Mouse (Mus musculus) inflammation-experienced regulatory T-cells (primary cell): ENCODE results near the gene Vmn1r30. TPM values are rescaled to one million over a fixed set of nuclear protein-coding genes. Genes with fewer than 3 reads are reported as not detected.

ENCODE experiments used
- polyA plus RNA-seq, 2 experiments: library from polyadenylated mRNA; unstranded; fragments of 100-300 nt; shearing (Covaris generic); gene quantifications; one replicate each; pipeline ENCODE4 v1.2.1; 2017

The Vmn1r30 gene
- polyA plus RNA-seq: not detected

GRCm38 (mm10) chr6:58443285-58443684 lies at the start of gene Vmn1r30:
Gene Vmn1r30 (minus strand): TSS chr6:58443385.

GRCm38 (mm10) chr6:58475230-58475629 lies 32.0 kb upstream of the Vmn1r30 start, which contains the start of gene Vmn1r31:
Gene Vmn1r31 (minus strand): TSS chr6:58475330.

Other genes starting within 250 kb of the Vmn1r30 start
- not detected for gene Vmn1r27, start 224.6 kb downstream of the Vmn1r30 start, polyA plus RNA-seq
- under 1 TPM; 0.05 to 0.12 TPM for gene Vmn1r28, start 181.3 kb downstream of the Vmn1r30 start, polyA plus RNA-seq
- under 1 TPM in 1 of 2 experiments, not detected in 1; 0.38 TPM for gene Vmn1r29, start 141.8 kb downstream of the Vmn1r30 start, polyA plus RNA-seq
- not detected for gene Vmn1r31, start 31.9 kb upstream of the Vmn1r30 start, polyA plus RNA-seq
- gene Abcg2, start 141.1 kb upstream of the Vmn1r30 start, polyA plus RNA-seq: 10 to 100 TPM; 13.4 to 26.2 TPM